Mouse (Mus musculus) liver, embryonic 13.5 days (tissue): ENCODE measurements around the gene Foxa2. TPM values are rescaled to one million over a fixed set of nuclear protein-coding genes. Genes with fewer than 3 reads are reported as not detected.

Source experiments
- ATAC-seq: fragments of 200-750 bp; cut with Nextera tagmentation; 2 replicates; pipeline ENCODE4 v1.8.0; 2017; ENCODE audit warnings: low read depth, mild to moderate bottlenecking, moderate number of reproducible peaks, moderate library complexity
- DNase-seq: peaks from one replicate; pipeline ENCODE4 v3.0.0; 2022
- H3K27ac ChIP-seq: fragments of 300-500 bp; sonication (generic); 2 replicates; pipeline ENCODE4 v1.5.1; 2015; ENCODE audit warnings: moderate library complexity, mild to moderate bottlenecking, inconsistent platforms
- H3K27me3 ChIP-seq: fragments of 300-500 bp; sonication (generic); 2 replicates; pipeline ENCODE4 v1.6.1; 2015; ENCODE audit warnings: mild to moderate bottlenecking, inconsistent platforms
- H3K36me3 ChIP-seq: fragments of 300-500 bp; sonication (generic); 2 replicates; pipeline ENCODE4 v1.6.1; 2015; ENCODE audit warnings: mild to moderate bottlenecking, inconsistent platforms
- H3K4me1 ChIP-seq: fragments of 300-500 bp; sonication (generic); replicated peaks from 2 replicates; pipeline ENCODE4 v1.6.1; 2015; ENCODE audit warnings: inconsistent platforms
- H3K4me2 ChIP-seq: fragments of 300-500 bp; sonication (generic); 2 replicates; pipeline ENCODE4 v1.6.1; 2015; ENCODE audit warnings: inconsistent platforms, mild to moderate bottlenecking, moderate library complexity
- H3K4me3 ChIP-seq: fragments of 300-500 bp; sonication (generic); replicated peaks from 2 replicates; pipeline ENCODE4 v1.5.1; 2015; ENCODE audit warnings: mild to moderate bottlenecking, inconsistent platforms
- H3K9ac ChIP-seq: fragments of 300-500 bp; sonication (generic); 2 replicates; pipeline ENCODE4 v1.6.1; 2015; ENCODE audit warnings: mild to moderate bottlenecking, inconsistent platforms
- H3K9me3 ChIP-seq: fragments of 300-500 bp; sonication (generic); replicated peaks from 2 replicates; pipeline ENCODE4 v1.6.1; 2016; ENCODE audit warnings: inconsistent platforms
- WGBS: fragments of 180-500 bp; shearing (Covaris S2); methylation state at CpG from one replicate; pipeline ENCODE4 v1.1.7; 2015; ENCODE audit not compliant: insufficient replicate concordance; 5-methylcytosine and 5-hydroxymethylcytosine counted together
- polyA plus RNA-seq: library from polyadenylated mRNA; unstranded; fragments of >200 nt; fragmentation: Nextera tagmentation; extraction: Ambion mirVana; gene quantifications from 2 replicates; pipeline ENCODE4 v1.2.1, GENCODE M21; 2015

The Foxa2 gene
- polyA plus RNA-seq, 1 experiment from 2014 or later = 3.6 TPM

DNA sequence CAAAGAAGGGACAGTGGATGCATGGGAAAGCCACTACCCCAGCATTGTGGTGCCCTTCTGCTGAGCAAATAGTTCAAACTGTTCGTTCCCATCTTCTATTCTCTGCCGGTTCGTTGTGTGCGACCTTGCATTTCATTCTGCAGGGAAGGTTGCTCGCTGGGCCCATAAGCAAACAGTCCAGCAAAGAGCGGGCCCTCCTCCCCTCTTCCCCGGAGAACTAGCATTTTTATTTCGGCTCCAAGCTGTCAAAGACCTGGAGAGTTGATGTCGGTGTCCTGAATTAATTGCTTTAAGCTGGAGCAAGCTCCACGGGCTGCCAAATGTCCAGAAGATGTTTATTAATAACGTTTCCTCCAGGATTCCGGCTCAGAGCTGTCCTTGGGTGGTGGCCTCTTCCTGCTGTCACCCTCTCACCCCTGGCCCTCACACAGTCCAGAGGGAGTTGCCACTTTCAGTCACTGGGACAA, 23.4 kb downstream of the Foxa2 start:
- H3K4me2 ChIP-seq = 0 out of 2 replicates have a peak overlapping the region, but pooled peaks have one; percentile 8
- WGBS = 21% methylated on average over 12 of the region's 12 CpGs
- H3K36me3 ChIP-seq = no peaks in the 10 kb centered on the region
- H3K4me1 ChIP-seq = peaks cover 2% of the 10 kb centered on the region
- DNase-seq (no peak), ATAC-seq (no peak)
- H3K27me3 ChIP-seq = peaks cover 25% of the 10 kb centered on the region
- peak overlapping the region; percentile 32 for H3K27ac ChIP-seq
- H3K9ac ChIP-seq = no peak overlapping the region
- no peaks in the 10 kb centered on the region for H3K9me3 ChIP-seq
- H3K4me3 ChIP-seq = no peak overlapping the region

DNA sequence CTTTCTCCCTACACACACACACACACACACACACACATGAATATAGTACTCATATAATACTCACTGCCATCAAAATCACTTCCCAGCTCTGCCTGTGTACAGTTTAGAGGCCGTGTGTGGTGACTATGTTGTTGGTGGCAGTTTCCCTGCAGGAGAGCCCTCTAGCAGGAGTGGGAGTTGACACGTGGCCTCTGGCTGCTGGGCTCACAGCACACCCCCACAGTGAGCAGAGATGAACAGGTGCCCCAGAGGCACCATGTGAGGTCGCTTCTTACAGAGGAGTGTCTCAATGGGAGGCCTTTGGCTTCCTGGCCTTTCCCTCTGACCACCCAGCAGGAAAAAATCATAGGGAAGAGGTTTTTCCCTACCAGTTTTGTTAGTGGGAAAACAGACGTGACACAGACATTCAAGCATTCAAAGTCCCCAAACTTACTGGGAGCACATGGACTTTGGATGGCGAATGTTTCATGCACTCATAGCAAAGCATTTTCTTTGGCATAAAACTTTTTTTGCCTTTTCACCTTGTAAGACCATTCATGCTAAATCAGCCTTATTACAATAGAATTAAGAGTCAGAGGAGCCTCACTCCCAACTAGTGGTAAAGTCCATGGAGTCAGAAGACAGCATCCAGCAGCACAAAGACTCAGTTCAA, 24.7 kb downstream of the Foxa2 start:
- WGBS = 31% methylated on average over 5 of the region's 5 CpGs
- Histone ChIP-seq H3K9me3 (no peaks in the 10 kb centered on the region), H3K4me1 (peaks cover 2% of the 10 kb centered on the region; the same call in 1 of the 2 replicates), H3K9ac (no peak overlapping the region), H3K4me2 (no peak overlapping the region), H3K27me3 (peaks cover 14% of the 10 kb centered on the region), H3K36me3 (no peaks in the 10 kb centered on the region), H3K4me3 (no peak overlapping the region), H3K27ac (no peak overlapping the region)
- no peak for DNase-seq
- ATAC-seq = no peak

DNA sequence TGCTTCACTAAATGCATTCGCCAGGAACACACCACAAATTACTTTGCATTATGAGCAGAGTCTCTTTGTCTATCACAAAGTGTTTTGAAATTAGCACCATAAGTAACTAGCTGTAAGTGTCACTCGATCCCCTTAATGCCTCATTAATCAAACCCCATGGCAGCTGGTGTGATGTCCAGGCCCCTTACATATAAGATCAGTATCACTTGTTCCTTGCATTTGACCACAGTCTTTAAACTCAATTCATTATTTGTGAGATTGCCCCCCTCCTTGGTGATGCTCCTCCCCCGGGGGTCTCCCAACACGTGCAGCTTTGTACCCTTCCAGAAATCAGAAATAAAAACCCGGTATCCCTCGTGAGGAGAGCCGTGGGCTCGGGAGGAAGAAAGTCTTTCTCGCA, 25.8 kb downstream of the Foxa2 start:
- Histone ChIP-seq H3K27ac (no peak overlapping the region), H3K36me3 (no peaks in the 10 kb centered on the region), H3K9ac (no peak overlapping the region), H3K4me3 (no peak overlapping the region), H3K27me3 (peaks cover 10% of the 10 kb centered on the region; the same call in 1 of the 2 replicates), H3K4me1 (peaks cover 2% of the 10 kb centered on the region; the same call in 1 of the 2 replicates), H3K4me2 (no peak overlapping the region), H3K9me3 (no peaks in the 10 kb centered on the region)
- WGBS = 47% methylated on average over 9 of the region's 9 CpGs
- ATAC-seq (no peak), DNase-seq (no peak)

DNA sequence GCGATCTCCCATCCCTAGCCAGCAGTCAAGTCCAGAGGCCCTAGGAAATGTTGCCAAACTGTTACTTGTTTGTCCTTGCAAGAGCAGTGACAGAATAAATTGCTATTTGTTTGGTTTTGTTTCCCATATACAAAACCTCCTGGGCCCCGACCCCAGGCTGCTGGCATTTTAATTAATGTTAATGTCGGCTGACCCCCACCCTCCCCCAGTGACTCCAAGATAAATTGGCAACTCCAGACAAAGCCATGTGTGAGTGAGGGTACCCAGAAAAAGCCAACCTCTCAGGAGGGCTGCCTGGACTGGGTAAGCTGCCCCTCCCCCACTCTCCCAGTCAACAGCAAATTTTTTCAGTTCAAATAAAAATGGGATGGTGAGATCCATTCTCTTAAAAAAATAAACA, 26.6 kb downstream of the Foxa2 start:
- Histone ChIP-seq H3K9me3 (no peaks in the 10 kb centered on the region), H3K4me3 (no peak overlapping the region), H3K27ac (no peak overlapping the region), H3K4me2 (no peak overlapping the region), H3K9ac (no peak overlapping the region), H3K36me3 (no peaks in the 10 kb centered on the region), H3K4me1 (peaks cover 2% of the 10 kb centered on the region; the same call in 1 of the 2 replicates), H3K27me3 (peaks cover 10% of the 10 kb centered on the region; the same call in 1 of the 2 replicates)
- 31% methylated on average over 3 of the region's 3 CpGs for WGBS
- DNase-seq (no peak), ATAC-seq (no peak)

DNA sequence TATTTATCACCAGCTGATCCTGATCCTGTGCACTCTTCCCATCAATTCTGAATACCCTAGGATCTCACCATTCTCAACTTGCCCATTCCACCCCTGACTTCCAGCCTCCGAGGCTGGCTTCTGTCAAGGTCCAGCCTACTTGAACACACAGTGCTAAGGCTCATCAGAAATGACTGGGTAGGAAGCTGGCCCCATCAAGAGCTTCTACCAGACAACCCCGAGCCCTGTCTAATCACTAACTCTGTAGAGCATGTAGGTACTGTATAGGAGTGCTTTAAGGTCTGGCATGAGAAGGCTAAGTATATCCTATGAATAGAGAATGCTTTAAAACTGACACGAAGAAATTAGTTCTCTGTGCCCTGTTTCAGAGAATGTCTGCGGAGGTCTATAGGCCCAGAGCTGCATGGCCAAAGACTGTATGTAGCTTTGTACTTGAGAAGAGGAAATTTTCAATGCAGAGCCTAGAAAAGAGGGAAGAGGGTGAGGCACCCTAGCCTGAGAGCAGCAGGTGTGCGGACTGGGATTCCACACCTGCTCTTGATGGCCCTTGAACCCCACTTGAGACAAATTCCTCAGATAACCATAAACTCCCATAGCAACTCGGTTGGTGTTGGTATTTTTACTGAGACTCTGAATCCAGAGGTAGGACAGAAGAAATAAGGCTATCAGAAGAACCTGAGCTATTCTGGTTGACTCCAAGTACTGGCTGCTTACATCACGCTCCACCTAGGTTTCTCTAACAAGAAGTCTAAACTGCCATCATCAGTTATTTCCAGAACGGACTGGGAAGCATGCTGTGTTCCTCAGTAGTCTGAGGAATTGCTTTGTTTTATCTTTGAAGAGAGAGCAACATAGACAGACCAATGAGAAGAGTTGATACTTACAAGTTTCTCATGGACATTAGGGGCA, 28.7 kb downstream of the Foxa2 start:
- H3K9me3 ChIP-seq = no peaks in the 10 kb centered on the region
- H3K27ac ChIP-seq = no peak overlapping the region
- H3K9ac ChIP-seq = no peak overlapping the region
- peaks cover 2% of the 10 kb centered on the region; the same call in 1 of the 2 replicates for H3K4me1 ChIP-seq
- no peak overlapping the region for H3K4me2 ChIP-seq
- DNase-seq (no peak), ATAC-seq (no peak)
- no peak overlapping the region for H3K4me3 ChIP-seq
- H3K36me3 ChIP-seq = no peaks in the 10 kb centered on the region
- peaks cover 10% of the 10 kb centered on the region; the same call in 1 of the 2 replicates for H3K27me3 ChIP-seq
- WGBS = 58% methylated on average over 8 of the region's 8 CpGs

DNA sequence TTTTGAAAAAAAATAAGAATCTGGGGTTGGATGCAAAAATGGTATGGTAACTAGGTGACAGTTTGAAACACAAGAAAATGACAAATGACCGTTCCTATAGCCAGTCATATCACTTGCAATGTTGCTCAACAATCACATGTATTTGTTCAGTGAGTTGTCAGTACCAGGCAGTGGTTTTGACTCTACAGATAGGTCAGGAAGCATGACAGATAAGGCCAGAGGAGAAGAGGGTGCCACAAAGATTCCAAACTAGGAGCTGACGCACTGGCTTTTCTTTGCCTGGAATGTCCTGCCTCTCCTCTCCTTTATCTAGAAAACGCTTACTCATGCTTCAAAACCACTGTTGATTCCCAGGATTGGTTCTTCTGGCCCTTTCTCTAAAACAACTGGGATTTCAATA, 33.4 kb downstream of the Foxa2 start:
- no peak overlapping the region for H3K9ac ChIP-seq
- H3K9me3 ChIP-seq = no peaks in the 10 kb centered on the region
- H3K4me2 ChIP-seq = no peak overlapping the region
- ATAC-seq (no peak), DNase-seq (no peak)
- H3K4me1 ChIP-seq = no peaks in the 10 kb centered on the region
- no peaks in the 10 kb centered on the region; the same call in 1 of the 2 replicates for H3K36me3 ChIP-seq
- H3K4me3 ChIP-seq = no peak overlapping the region
- WGBS = 39% methylated on average over 3 of the region's 3 CpGs
- no peak overlapping the region for H3K27ac ChIP-seq
- H3K27me3 ChIP-seq = no peaks in the 10 kb centered on the region

DNA sequence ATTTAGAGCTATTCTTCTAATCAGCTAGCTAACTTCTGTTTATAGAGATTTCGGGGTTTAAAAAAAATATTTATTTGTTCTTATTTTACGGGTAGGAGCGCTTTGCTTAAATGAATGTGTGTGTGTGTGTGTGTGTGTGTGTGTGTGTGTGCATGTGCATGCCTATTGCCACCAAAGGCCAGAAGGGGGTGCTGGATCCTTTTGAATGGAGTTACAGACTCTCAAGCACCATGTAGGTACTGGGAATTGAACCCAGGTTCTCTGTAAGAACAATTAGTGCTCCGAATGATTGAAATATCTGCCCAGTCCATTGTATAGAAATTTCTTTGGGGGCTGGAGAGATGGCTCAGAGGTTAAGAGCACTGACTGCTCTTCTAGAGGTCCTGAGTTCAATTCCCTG, 37.7 kb downstream of the Foxa2 start:
- DNase-seq (no peak), ATAC-seq (no peak)
- no peak overlapping the region for H3K4me2 ChIP-seq
- no peak overlapping the region for H3K4me3 ChIP-seq
- WGBS = 73% methylated on average over 4 of the region's 4 CpGs
- H3K27ac ChIP-seq = no peak overlapping the region
- no peaks in the 10 kb centered on the region for H3K27me3 ChIP-seq
- no peak overlapping the region for H3K9ac ChIP-seq
- H3K4me1 ChIP-seq = no peaks in the 10 kb centered on the region
- H3K36me3 ChIP-seq = no peaks in the 10 kb centered on the region; the same call in 1 of the 2 replicates
- H3K9me3 ChIP-seq = no peaks in the 10 kb centered on the region

DNA sequence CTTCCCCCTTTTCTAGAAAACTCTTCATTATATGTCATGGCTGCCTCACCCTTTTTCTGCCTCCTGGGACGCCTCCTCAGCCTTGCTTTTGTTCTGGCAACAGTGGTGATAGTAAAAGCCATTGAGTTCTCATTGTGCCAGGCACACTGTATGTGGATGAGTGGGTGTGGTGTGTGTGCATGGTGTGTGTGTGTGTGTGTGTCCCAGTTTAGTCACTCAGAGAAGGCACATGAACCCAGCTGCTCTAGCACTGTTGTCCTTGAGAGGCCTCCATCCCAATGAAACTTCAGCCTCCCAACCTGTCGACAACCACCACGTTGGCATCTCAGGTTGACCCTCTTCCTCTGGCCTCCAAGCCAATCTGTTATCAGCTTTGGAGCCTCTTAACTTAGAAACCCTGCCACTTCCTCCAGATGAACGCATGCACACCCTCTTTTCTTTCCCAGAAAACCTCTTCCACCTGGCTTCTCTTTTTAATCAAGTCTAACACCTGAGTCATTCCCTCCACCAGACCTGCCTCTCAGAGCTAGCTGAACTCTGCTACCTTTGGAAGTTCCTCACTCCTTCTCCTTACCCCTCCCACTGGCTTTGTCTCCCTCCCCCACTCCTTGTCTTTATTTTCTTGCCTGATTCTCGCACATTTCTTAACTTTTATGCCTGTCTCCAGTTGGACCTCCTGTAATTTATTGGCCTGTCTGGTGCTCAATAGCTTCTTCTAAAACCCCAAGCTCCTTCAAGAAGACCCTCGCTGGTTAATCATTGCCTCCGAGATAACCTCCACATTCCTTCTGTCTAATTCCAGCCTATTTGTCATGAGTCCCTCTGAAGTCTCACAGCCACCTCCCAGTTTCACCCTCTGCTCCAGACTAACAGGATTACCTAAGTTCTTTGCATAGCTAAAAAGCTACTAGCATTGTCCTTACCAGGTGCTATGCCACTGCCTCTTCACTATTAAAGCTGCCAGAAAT, 41.9 kb downstream of the Foxa2 start:
- 36% methylated on average over 7 of the region's 7 CpGs for WGBS
- no peak overlapping the region for H3K4me3 ChIP-seq
- no peaks in the 10 kb centered on the region for H3K9me3 ChIP-seq
- H3K4me1 ChIP-seq = no peaks in the 10 kb centered on the region
- no peaks in the 10 kb centered on the region; the same call in 1 of the 2 replicates for H3K36me3 ChIP-seq
- H3K27ac ChIP-seq = no peak overlapping the region
- no peak for ATAC-seq
- no peaks in the 10 kb centered on the region for H3K27me3 ChIP-seq
- no peak overlapping the region for H3K9ac ChIP-seq
- no peak for DNase-seq
- no peak overlapping the region for H3K4me2 ChIP-seq

DNA sequence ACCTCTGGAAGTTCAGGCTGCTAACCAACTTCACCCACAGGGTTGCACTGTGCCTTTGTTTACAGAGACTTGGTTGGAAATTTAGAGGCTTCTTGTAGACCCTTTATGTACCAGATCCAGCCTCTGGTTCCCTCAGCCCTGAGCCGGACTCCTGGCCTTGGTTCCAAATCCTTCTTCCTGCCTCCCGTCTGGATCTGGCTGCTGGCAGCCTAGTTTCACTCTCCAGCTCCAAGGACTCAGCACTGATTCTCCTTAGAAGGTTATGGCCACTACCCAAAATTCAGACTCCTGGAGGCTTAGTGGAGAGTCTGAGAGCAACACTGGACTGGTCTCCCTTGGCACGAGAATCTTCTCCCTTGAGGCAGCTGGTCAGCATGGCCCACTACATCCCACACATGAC, 43.3 kb downstream of the Foxa2 start:
- DNase-seq (no peak), ATAC-seq (no peak)
- Histone ChIP-seq H3K4me3 (no peak overlapping the region), H3K4me2 (no peak overlapping the region), H3K9ac (no peak overlapping the region), H3K36me3 (no peaks in the 10 kb centered on the region), H3K27ac (no peak overlapping the region), H3K27me3 (no peaks in the 10 kb centered on the region), H3K9me3 (no peaks in the 10 kb centered on the region), H3K4me1 (no peaks in the 10 kb centered on the region)
- WGBS = 67% methylated on average over 3 of the region's 3 CpGs

DNA sequence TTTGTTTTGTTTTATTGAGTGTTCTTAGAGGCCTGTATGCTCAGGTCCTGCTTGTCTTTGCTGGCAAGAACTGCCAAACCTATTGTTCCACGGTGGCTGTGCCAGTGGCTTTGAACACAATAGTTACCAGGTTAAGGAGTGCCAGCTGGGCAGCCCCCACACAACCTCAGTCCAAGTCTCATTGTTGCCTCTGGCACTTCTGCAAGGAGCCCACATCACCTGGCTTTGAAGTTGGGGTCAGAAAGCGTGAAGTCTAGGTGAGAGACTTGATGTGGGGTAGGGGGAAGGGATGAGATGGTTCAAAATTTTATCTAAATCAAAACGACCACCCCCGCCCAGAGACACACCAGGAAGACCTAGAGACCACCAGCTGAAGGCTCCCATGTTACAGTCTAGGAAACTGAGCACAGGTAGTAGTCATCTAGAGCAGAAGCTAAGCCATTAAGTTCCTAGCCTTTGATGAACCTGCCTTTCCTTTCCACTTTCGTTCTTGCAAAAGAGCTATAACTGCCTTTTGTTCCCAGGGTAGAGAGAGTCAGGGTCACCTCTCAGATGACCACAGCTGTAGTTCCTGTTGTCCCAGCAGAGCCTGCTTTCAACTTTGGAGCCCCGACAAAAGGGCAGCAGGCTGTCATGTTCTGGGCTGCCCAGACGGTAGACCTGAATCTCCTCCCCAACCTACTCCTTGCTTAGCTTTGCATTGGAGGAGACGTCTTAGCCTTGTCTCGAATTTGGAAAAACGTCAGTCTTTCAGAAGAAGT, 48.4 kb downstream of the Foxa2 start:
- H3K9me3 ChIP-seq = no peaks in the 10 kb centered on the region
- WGBS = 50% methylated on average over 10 of the region's 10 CpGs
- H3K27me3 ChIP-seq = no peaks in the 10 kb centered on the region
- no peak for ATAC-seq
- no peak overlapping the region for H3K4me2 ChIP-seq
- H3K9ac ChIP-seq = no peak overlapping the region
- no peak overlapping the region for H3K27ac ChIP-seq
- no peaks in the 10 kb centered on the region for H3K36me3 ChIP-seq
- DNase-seq = no peak
- no peak overlapping the region for H3K4me3 ChIP-seq
- peaks cover 9% of the 10 kb centered on the region for H3K4me1 ChIP-seq
